Mouse (Mus musculus): ENCODE results near the gene Snrpf.

DNA sequence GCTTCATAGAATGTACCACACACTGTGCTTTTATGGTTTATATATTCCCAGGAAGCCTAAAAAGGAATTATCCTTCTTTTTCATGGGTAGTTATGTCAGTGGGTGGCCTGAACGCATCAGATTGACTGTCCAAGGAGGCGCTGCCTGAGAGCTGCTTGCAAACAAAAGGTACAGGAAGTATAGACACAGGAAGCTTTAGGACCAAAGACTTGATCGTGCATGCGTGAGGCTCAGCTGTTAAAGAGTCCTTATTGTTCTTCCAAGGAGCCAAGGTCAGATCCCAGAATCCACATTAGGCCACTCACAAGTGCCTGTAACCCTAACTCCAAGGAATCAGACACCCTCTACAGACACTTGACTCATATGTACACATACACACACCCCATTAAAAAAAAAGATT, 47.1 kb downstream of the Snrpf start:
- TF ChIP-seq CTCF (IDR thresholded peaks at IDR 0.05; ENCODE audit: low read depth) (no peak), EP300 (IDR thresholded peaks at IDR 0.05; ENCODE audit: low read depth) (no peak)

All from heart, postnatal 0 days (tissue).